Mouse (Mus musculus) erythroblast, embryonic 14.5 days (primary cell): ENCODE measurements around the gene Fam228b. TPM values are rescaled to one million over a fixed set of nuclear protein-coding genes. Genes with fewer than 3 reads are reported as not detected.

Experiments used
- H3K27me3 ChIP-seq: 2 replicates; pipeline ENCODE4 v1.6.1; 2012; ENCODE audit warnings: inconsistent platforms; ENCODE audit not compliant: control insufficient read depth
- H3K36me3 ChIP-seq: 2 replicates; pipeline ENCODE4 v1.6.1; 2012; ENCODE audit warnings: mild to moderate bottlenecking, inconsistent platforms; ENCODE audit not compliant: control insufficient read depth
- H3K4me1 ChIP-seq: 2 replicates; pipeline ENCODE4 v1.6.1; 2012; ENCODE audit warnings: inconsistent platforms; ENCODE audit not compliant: control insufficient read depth
- H3K4me3 ChIP-seq: replicated peaks from 2 replicates; pipeline ENCODE3; 2012; ENCODE audit warnings: moderate library complexity, mild to moderate bottlenecking, inconsistent platforms
- H3K9me3 ChIP-seq: 2 replicates; pipeline ENCODE4 v1.6.1; 2012; ENCODE audit warnings: low read length, inconsistent platforms, mixed read lengths; ENCODE audit not compliant: control insufficient read depth
- GATA1 ChIP-seq: IDR thresholded peaks from 2 replicates; pipeline ENCODE4 v1.6.1; 2012; ENCODE audit warnings: low read length, inconsistent platforms, mixed read lengths
- TAL1 ChIP-seq: IDR thresholded peaks from 3 replicates; pipeline ENCODE4 v1.6.1; 2012; ENCODE audit warnings: low read length, inconsistent platforms, mixed read lengths
- polyA plus RNA-seq: library from polyadenylated mRNA; stranded (reverse); fragments of >175 nt; gene quantifications from 2 replicates; pipeline ENCODE4 v1.2.3, GENCODE M21; 2012

Fam228b gene
- polyA plus RNA-seq, 1 experiment: 0.02 TPM

DNA sequence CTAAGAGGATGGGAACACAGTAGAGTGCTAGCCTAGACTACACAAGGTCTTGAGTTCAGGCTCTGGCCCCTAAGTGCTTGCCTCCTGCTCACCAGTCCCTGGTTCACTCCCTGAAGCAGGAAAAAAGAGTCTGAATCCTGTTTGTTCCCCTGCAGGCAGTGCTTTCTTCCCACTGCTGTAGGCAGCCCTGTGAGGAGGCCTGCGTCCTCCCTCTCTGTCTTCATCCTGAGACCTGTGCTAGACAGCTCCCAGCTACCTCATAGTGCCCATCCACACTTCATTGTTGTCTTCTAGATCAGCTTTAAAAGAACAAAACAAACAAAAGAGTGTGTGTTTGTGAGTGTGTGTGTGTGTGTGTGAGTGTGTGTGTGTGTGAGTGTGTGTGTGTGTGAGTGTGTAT lies 74.5 kb downstream of the Fam228b start:
- Histone ChIP-seq H3K27me3 (no peaks in the 10 kb centered on the region), H3K36me3 (peaks cover 41% of the 10 kb centered on the region), H3K9me3 (peaks cover 3% of the 10 kb centered on the region; the same call in 1 of the 2 replicates), H3K4me3 (no peak overlapping the region), H3K4me1 (peaks cover 12% of the 10 kb centered on the region)
- TF ChIP-seq GATA1 (no peak), TAL1 (no peak)

DNA sequence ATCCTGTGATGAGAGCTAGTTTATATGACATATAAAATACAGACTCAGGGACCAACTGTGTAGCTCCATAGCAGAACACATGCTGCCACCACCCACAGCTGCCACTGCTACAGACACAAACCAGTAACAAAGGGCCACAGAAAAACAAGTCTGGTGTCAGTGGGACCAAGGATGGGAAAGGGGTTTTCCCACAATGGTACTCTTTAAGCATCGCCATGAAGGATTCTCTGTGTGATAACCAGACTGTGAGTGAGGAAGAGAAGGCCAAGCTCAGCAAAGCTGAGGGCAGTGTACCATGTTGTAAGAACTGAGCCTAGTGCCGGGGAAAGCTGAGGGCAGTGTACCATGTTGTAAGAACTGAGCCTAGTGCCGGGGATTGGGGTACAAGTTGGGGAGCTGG lies 77.9 kb downstream of the Fam228b start:
- Histone ChIP-seq H3K9me3 (peaks cover 3% of the 10 kb centered on the region; the same call in 1 of the 2 replicates), H3K27me3 (no peaks in the 10 kb centered on the region), H3K4me3 (no peak overlapping the region), H3K4me1 (peaks cover 9% of the 10 kb centered on the region), H3K36me3 (peaks cover 32% of the 10 kb centered on the region)
- TF ChIP-seq GATA1: no peak
- no peak for TF ChIP-seq TAL1

Other genes with a start within 250 kb of the Fam228b start
- gene Itsn2, start 176.6 kb downstream of the Fam228b start, polyA plus RNA-seq: 0.70 and 0.84 TPM in 2 replicates
- gene Gm3625, start 176.3 kb downstream of the Fam228b start, polyA plus RNA-seq: not detected in 2 replicates
- not detected in 2 replicates for gene Fam228a, start 30.8 kb downstream of the Fam228b start, polyA plus RNA-seq
- not detected in 2 replicates for gene Pfn4, start 245 bp downstream of the Fam228b start, polyA plus RNA-seq
- 0.51 and 0.52 TPM in 2 replicates for gene Sf3b6, start 48.3 kb upstream of the Fam228b start, polyA plus RNA-seq
- gene Fkbp1b, start 72.3 kb upstream of the Fam228b start, polyA plus RNA-seq: 0.04 TPM in 1 of 2 replicates, not detected in the other
- gene Wdcp, start 74.0 kb upstream of the Fam228b start, polyA plus RNA-seq: 0.05 and 0.17 TPM in 2 replicates
- 22.7 and 26.3 TPM in 2 replicates for gene Mfsd2b, start 105.1 kb upstream of the Fam228b start, polyA plus RNA-seq
- gene Ubxn2a, start 138.4 kb upstream of the Fam228b start, polyA plus RNA-seq: 0.87 and 1.5 TPM in 2 replicates
- 0.40 and 0.65 TPM in 2 replicates for gene Atad2b, start 148.1 kb upstream of the Fam228b start, polyA plus RNA-seq